ENCODE assay signal across 25 mouse cellular contexts in genomic region chr6:28341174-28341573, GRCm38 (mm10).
"Had no signal": no experiment of that assay in that cellular context is flagged by ENCODE, and none has a peak within 500 bp of the region (broad histone marks: within the 10 kb centered on the region; RNA-seq: fewer than 3 reads in every experiment).

No protein-coding gene starts in this region.

- H3K27me3 ChIP-seq: heart, embryonic 15.5 days; hindbrain, embryonic 13.5 days; hindbrain, embryonic 15.5 days; kidney, embryonic 15.5 days; limb, embryonic 13.5 days; limb, embryonic 15.5 days; liver, embryonic 12.5 days had no signal

- DNase-seq: gastrocnemius, postnatal 14 days; gastrocnemius, postnatal 36 days; heart, adult 18-20 months; heart, postnatal 14 days; heart, postnatal 36 days; kidney, adult 11 months; kidney, adult 2 months; kidney, adult 9 months; kidney, postnatal 14 days; kidney, postnatal 36 days; layer of hippocampus, adult 9-11 months; layer of hippocampus, postnatal 36 days; left cerebral cortex, postnatal 4 days had no signal

- H3K4me1 ChIP-seq: heart, embryonic 13.5 days; heart, embryonic 15.5 days; hindbrain, embryonic 13.5 days; hindbrain, embryonic 15.5 days; kidney, embryonic 15.5 days; limb, embryonic 13.5 days; limb, embryonic 15.5 days; liver, embryonic 12.5 days had no signal

- H3K9me3 ChIP-seq: heart, embryonic 13.5 days; heart, embryonic 15.5 days; hindbrain, embryonic 13.5 days; hindbrain, embryonic 15.5 days; kidney, embryonic 15.5 days; limb, embryonic 13.5 days; limb, embryonic 15.5 days; liver, embryonic 12.5 days had no signal

- H3K36me3 ChIP-seq: heart, embryonic 13.5 days; heart, embryonic 15.5 days; hindbrain, embryonic 13.5 days; hindbrain, embryonic 15.5 days; kidney, embryonic 15.5 days; limb, embryonic 13.5 days; limb, embryonic 15.5 days; liver, embryonic 12.5 days had no signal

- H3K4me3 ChIP-seq: heart, embryonic 13.5 days; heart, embryonic 15.5 days; hindbrain, embryonic 13.5 days; hindbrain, embryonic 15.5 days; kidney, embryonic 15.5 days; limb, embryonic 13.5 days; limb, embryonic 15.5 days; liver, embryonic 12.5 days had no signal

- H3K27ac ChIP-seq: heart, embryonic 13.5 days; heart, embryonic 15.5 days; hindbrain, embryonic 13.5 days; hindbrain, embryonic 15.5 days; hindbrain, postnatal 0 days; kidney, embryonic 15.5 days; kidney, postnatal 0 days; limb, embryonic 13.5 days; limb, embryonic 15.5 days; liver, embryonic 12.5 days had no signal

- ATAC-seq: hindbrain, postnatal 0 days; intestine, embryonic 16.5 days; liver, embryonic 12.5 days had no signal

- H3K4me2 ChIP-seq: heart, embryonic 11.5 days; heart, embryonic 13.5 days; heart, embryonic 15.5 days; hindbrain, embryonic 13.5 days; hindbrain, embryonic 15.5 days; kidney, embryonic 15.5 days; limb, embryonic 13.5 days; limb, embryonic 15.5 days; liver, embryonic 12.5 days had no signal

- H3K9ac ChIP-seq: heart, embryonic 13.5 days; heart, embryonic 15.5 days; hindbrain, embryonic 13.5 days; hindbrain, embryonic 15.5 days; kidney, embryonic 15.5 days; limb, embryonic 13.5 days; limb, embryonic 15.5 days; liver, embryonic 12.5 days had no signal
